8 mouse cellular contexts compared by ENCODE assay signal in the genomic region with DNA sequence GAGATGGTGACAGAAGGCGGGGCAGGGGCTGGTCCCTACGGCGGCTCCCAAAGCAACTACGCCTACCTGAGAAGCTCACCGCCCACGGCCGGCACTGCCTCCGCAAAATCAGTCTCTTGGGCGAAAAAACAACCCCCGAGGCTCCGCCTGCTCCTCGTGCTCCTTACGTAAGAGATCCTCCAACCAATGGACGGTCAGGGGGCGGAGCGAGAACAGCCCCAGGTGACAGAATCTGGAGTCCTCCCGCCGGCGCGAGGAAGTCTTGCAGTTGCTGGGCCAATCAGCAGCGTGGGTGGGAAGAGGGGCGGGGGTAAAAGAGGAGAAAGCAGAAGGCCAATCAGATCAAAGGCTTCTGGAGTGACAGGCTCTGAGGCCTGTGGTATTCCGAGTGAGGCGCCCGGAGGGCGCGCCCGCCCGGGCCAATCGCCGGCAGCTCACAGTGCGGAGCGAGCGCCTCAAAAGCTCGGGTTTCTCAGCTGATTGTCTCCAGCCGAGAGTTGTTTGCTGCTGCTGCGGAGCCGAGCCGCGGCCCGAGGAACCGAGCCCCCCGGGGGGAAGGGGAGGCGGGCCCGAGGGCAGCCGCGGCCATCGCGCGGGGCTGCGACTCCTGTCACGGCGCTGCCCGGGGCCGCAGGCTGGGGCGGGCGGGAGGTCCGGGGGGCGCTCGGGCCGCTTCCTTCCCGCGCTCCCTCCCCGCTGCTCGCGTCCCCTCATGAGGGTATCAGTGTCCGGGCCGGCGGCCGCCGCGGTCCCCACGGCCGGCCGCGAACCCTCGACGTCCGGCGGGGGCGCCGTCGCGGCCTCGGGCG. TPM values are rescaled to one million over a fixed set of nuclear protein-coding genes. Genes with fewer than 3 reads are reported as not detected.
DNase-seq lines count a peak whose midpoint lies in the region; ATAC-seq lines count a peak whose summit lies in the region.

A gene (plus strand): TSS at position 437 of the 809 bp plus-strand sequence.

- peak; percentile 98 for DNase-seq in CD8-positive naive resting alpha-beta T cell, adult 2 months (ENCODE audit: low read depth in 2 of 2, low spot score in 2 of 2)
- peak; percentile 96 for DNase-seq in c-Kit-positive CD71-positive TER-119-positive erythroid progenitor cells, embryonic 14.5 days (ENCODE audit: low spot score)
- peak; percentile 99 for DNase-seq in forebrain, embryonic 11.5 days (ENCODE audit: low spot score)
- DNase-seq in kidney, postnatal 14 days: peak; percentile 99
- DNase-seq in naive thymus-derived CD4-positive, alpha-beta T cell, adult 2 months (ENCODE audit: low read depth): peak; percentile 100
- peak; percentile 100 for DNase-seq in splenic B cell, adult 2 months (ENCODE audit: low read depth, low spot score)

- no peaks in the 10 kb centered on the region for H3K36me3 ChIP-seq in forebrain, embryonic 11.5 days (ENCODE audit: control insufficient read depth, insufficient read depth, low read length)
- H3K36me3 ChIP-seq in heart, embryonic 15.5 days: no peaks in the 10 kb centered on the region
- H3K36me3 ChIP-seq in liver, embryonic 12.5 days: no peaks in the 10 kb centered on the region
- H3K36me3 ChIP-seq in splenic B cell, adult 2 months (ENCODE audit: control insufficient read depth, insufficient read depth, low read length, poor library complexity, severe bottlenecking): peaks cover 2% of the 10 kb centered on the region; the same call in 1 of the 2 replicates

- no peaks in the 10 kb centered on the region for H3K27me3 ChIP-seq in forebrain, embryonic 11.5 days (ENCODE audit: control insufficient read depth, insufficient read depth, low read length)
- H3K27me3 ChIP-seq in heart, embryonic 15.5 days: no peaks in the 10 kb centered on the region
- peaks cover 25% of the 10 kb centered on the region for H3K27me3 ChIP-seq in liver, embryonic 12.5 days (replicated peaks)
- no peaks in the 10 kb centered on the region for H3K27me3 ChIP-seq in splenic B cell, adult 2 months (ENCODE audit: control insufficient read depth, insufficient read depth, low read length, poor library complexity, severe bottlenecking)

- WGBS in forebrain, embryonic 11.5 days: under 1% methylated on average over 59 of the region's 86 CpGs
- under 1% methylated on average over 85 of the region's 86 CpGs for WGBS in heart, embryonic 15.5 days
- under 1% methylated on average over 80 of the region's 86 CpGs for WGBS in liver, embryonic 12.5 days (ENCODE audit: insufficient replicate concordance)

- ATAC-seq in forebrain, embryonic 11.5 days (replicated peaks; ENCODE audit: low FRiP score): peak; percentile 98
- ATAC-seq in heart, embryonic 15.5 days (replicated peaks; ENCODE audit: insufficient number of reproducible peaks, insufficient read depth, low FRiP score, low read depth): peak; percentile 98
- ATAC-seq in liver, embryonic 12.5 days: peak; percentile 98

- H3K9ac ChIP-seq in forebrain, embryonic 11.5 days (ENCODE audit: low read length): peak within 1 kb of the TSS; percentile 95
- H3K9ac ChIP-seq in heart, embryonic 15.5 days: peak within 1 kb of the TSS; percentile 89
- peak within 1 kb of the TSS; percentile 69 for H3K9ac ChIP-seq in liver, embryonic 12.5 days

- H3K4me2 ChIP-seq in forebrain, embryonic 11.5 days (ENCODE audit: low read depth, low read length, severe bottlenecking): peak within 1 kb of the TSS; percentile 75
- peak within 1 kb of the TSS; percentile 93 for H3K4me2 ChIP-seq in heart, embryonic 15.5 days
- H3K4me2 ChIP-seq in liver, embryonic 12.5 days: peak within 1 kb of the TSS; percentile 98

- H3K27ac ChIP-seq in forebrain, embryonic 11.5 days (ENCODE audit: low read depth, low read length): peak within 1 kb of the TSS; percentile 94
- peak within 1 kb of the TSS; percentile 97 for H3K27ac ChIP-seq in heart, embryonic 15.5 days
- peak within 1 kb of the TSS; percentile 48 for H3K27ac ChIP-seq in liver, embryonic 12.5 days

- H3K4me3 ChIP-seq in forebrain, embryonic 11.5 days (ENCODE audit: low read depth, low read length): peak within 1 kb of the TSS; percentile 83
- H3K4me3 ChIP-seq in heart, embryonic 15.5 days: peak within 1 kb of the TSS; percentile 96
- H3K4me3 ChIP-seq in liver, embryonic 12.5 days: peak within 1 kb of the TSS; percentile 70

- no peaks in the 10 kb centered on the region for H3K9me3 ChIP-seq in forebrain, embryonic 11.5 days (ENCODE audit: control insufficient read depth, low read length)
- H3K9me3 ChIP-seq in heart, embryonic 15.5 days (replicated peaks): no peaks in the 10 kb centered on the region
- H3K9me3 ChIP-seq in liver, embryonic 12.5 days (replicated peaks): no peaks in the 10 kb centered on the region

- H3K4me1 ChIP-seq in forebrain, embryonic 11.5 days (replicated peaks; ENCODE audit: control insufficient read depth, insufficient read depth, low read length): no peaks in the 10 kb centered on the region; the same call in 1 of the 2 replicates
- H3K4me1 ChIP-seq in heart, embryonic 15.5 days (replicated peaks): peaks cover 14% of the 10 kb centered on the region
- peaks cover 30% of the 10 kb centered on the region for H3K4me1 ChIP-seq in liver, embryonic 12.5 days

RNA-seq across cellular contexts. Expression of the gene that starts here (rescaled TPM):
- polyA plus RNA-seq in forebrain, embryonic 11.5 days (2014; fragmentation: Nextera tagmentation; extraction: Ambion mirVana): 10.5 and 11.5 TPM in 2 replicates
- 3.1 TPM in 2 replicates for polyA plus RNA-seq in heart, embryonic 15.5 days (2015; fragmentation: Nextera tagmentation; extraction: Ambion mirVana)
- polyA plus RNA-seq in liver, embryonic 12.5 days (2016; fragmentation: Nextera tagmentation; extraction: Ambion mirVana): 0.24 and 0.31 TPM in 2 replicates

Comparison
In these comparisons a context has a peak if more than half of its experiments do, and no peak if none do; other contexts are left out.
1. Peak in every context shown above with its lines: DNase-seq, ATAC-seq, H3K4me3 ChIP-seq and H3K27ac ChIP-seq.
2. Peak in ATAC-seq, H3K4me3 ChIP-seq, H3K27ac ChIP-seq, H3K9ac ChIP-seq and H3K4me2 ChIP-seq in liver, embryonic 12.5 days; RNA of the gene not detected or under 1 TPM.